Mouse (Mus musculus) heart, postnatal 0 days (tissue): ENCODE measurements around the gene A230050P20Rik. TPM values are rescaled to one million over a fixed set of nuclear protein-coding genes. Genes with fewer than 3 reads are reported as not detected.

Experiments used
- ATAC-seq: fragments of 200-750 bp; cut with Nextera tagmentation; 2 replicates; pipeline ENCODE4 v1.8.0; 2017; ENCODE audit warnings: low read depth, moderate number of reproducible peaks, moderate library complexity; ENCODE audit not compliant: insufficient read depth
- DNase-seq: peaks from one replicate; pipeline ENCODE4 v3.0.0-alpha.2; 2016; ENCODE audit warnings: low spot score
- H3K27ac ChIP-seq: fragments of 300-500 bp; sonication (generic); 2 replicates; pipeline ENCODE4 v1.5.1; 2014; ENCODE audit warnings: low read depth, mild to moderate bottlenecking
- H3K27me3 ChIP-seq: fragments of 300-500 bp; sonication (generic); 2 replicates; pipeline ENCODE4 v1.6.1; 2014; ENCODE audit warnings: low read length, mixed read lengths; ENCODE audit not compliant: control insufficient read depth, insufficient read depth
- H3K36me3 ChIP-seq: fragments of 300-500 bp; sonication (generic); replicated peaks from 2 replicates; pipeline ENCODE4 v1.6.1; 2014; ENCODE audit warnings: low read length, mixed read lengths; ENCODE audit not compliant: control insufficient read depth, insufficient read depth
- H3K4me1 ChIP-seq: fragments of 300-500 bp; sonication (generic); 2 replicates; pipeline ENCODE4 v1.6.1; 2014; ENCODE audit warnings: antibody characterized with exemption; ENCODE audit not compliant: control insufficient read depth, insufficient read depth
- H3K4me2 ChIP-seq: fragments of 300-500 bp; sonication (generic); 2 replicates; pipeline ENCODE4 v1.6.1; 2014; ENCODE audit warnings: low read depth, mild to moderate bottlenecking, low read length, moderate library complexity
- H3K4me3 ChIP-seq: fragments of 300-500 bp; sonication (generic); 2 replicates; pipeline ENCODE4 v1.5.1; 2014; ENCODE audit warnings: low read depth, low read length
- H3K9ac ChIP-seq: fragments of 300-500 bp; sonication (generic); replicated peaks from 2 replicates; pipeline ENCODE4 v1.6.1; 2014; ENCODE audit warnings: low read depth, low read length, mixed read lengths
- H3K9me3 ChIP-seq: fragments of 300-500 bp; sonication (generic); replicated peaks from 2 replicates; pipeline ENCODE4 v1.6.1; 2016; ENCODE audit warnings: low read length; ENCODE audit not compliant: control insufficient read depth
- CTCF ChIP-seq: IDR thresholded peaks from 2 replicates; pipeline ENCODE4 v1.5.1; 2016; ENCODE audit warnings: antibody characterized with exemption, control low read depth, low read depth
- EP300 ChIP-seq: IDR thresholded peaks from 2 replicates; pipeline ENCODE4 v1.6.1; 2016; ENCODE audit warnings: antibody characterized with exemption, low read depth
- WGBS: fragments of 180-500 bp; shearing (Covaris S2); extraction: QIAGEN DNeasy Blood & Tissue Kit; methylation state at CpG from one replicate; pipeline ENCODE4 v1.1.7; 2014; 5-methylcytosine and 5-hydroxymethylcytosine counted together
- polyA plus RNA-seq: library from polyadenylated mRNA; unstranded; fragments of >200 nt; fragmentation: Nextera tagmentation; extraction: Ambion mirVana; gene quantifications from 2 replicates; pipeline ENCODE4 v1.2.1, GENCODE M21; 2015
- total RNA-seq: library from RNA; depleted of rRNA; stranded (reverse); fragments of >200 nt; gene quantifications from 2 replicates; pipeline ENCODE4 v1.2.3, GENCODE M21; 2014; ENCODE audit warnings: low replicate concordance

The A230050P20Rik gene
- total and polyA plus RNA-seq, 2 experiments from 2014 or later = 5.3 to 6.8 TPM

DNA sequence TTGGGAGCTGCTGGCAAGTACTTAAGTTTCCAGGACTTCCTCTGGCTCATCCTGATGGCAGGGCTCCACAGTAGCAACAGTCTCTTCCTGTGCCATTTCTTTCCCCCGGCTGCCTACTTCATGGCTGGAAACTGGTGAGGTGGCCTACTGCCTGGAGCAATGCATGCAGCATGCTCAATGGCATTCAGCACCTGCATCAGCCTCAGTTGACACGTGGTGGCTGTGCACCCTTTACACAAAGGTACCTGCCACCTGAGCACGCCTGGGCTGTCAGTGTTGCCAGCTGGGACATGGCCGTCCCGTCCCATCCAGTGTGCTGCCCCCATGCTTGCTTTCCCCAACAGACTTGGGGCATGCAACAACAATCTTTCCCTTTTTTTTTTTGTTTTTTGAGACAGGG lies 24.6 kb downstream of the A230050P20Rik start:
- H3K4me2 ChIP-seq = no peak overlapping the region
- H3K27ac ChIP-seq = no peak overlapping the region
- ATAC-seq (no peak), DNase-seq (no peak)
- no peaks in the 10 kb centered on the region for H3K9me3 ChIP-seq
- peaks cover 77% of the 10 kb centered on the region for H3K36me3 ChIP-seq
- no peaks in the 10 kb centered on the region for H3K27me3 ChIP-seq
- peaks cover 12% of the 10 kb centered on the region for H3K4me1 ChIP-seq
- H3K9ac ChIP-seq = no peak overlapping the region
- no peak overlapping the region for H3K4me3 ChIP-seq
- TF ChIP-seq EP300 = no peak
- no peak for TF ChIP-seq CTCF
- WGBS = 59% methylated on average over 5 of the region's 5 CpGs

DNA sequence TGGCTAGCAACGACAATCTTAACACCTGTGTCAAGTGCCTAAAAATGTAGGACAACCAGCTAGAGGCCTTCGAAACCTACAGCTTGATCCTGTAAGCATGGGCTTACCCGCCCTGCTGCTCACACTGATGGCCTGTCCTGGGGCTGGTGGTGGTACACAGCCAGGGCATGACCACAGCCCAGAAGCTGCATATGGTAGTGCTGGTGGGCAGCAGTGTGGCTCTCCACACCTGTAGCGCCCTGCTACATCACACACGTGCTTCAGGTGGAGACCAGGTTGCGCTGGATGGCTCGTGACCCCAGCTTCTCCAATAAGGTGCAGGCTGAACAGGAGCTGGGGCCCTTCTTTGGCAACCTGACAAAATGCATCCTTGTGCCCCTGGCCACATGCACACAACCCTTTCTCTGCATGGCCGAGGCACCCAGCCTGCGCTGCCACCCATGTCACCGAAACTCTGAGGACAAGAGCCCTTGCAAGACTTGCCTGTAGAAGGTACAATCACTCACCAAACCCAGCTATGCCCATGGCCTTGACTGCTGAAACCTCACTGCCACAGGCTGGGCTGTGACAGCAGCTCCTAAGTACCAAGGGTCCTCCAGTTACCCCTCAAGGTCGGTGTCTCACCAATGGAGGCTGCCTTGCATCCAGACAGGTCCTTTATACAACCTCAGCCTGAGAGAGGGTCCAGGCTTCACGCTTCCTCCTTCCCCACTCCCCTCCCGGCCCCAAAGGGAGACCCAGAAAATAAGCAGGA lies 25.3 kb downstream of the A230050P20Rik start:
- Histone ChIP-seq H3K4me3 (no peak overlapping the region), H3K4me2 (no peak overlapping the region), H3K27ac (no peak overlapping the region), H3K9me3 (no peaks in the 10 kb centered on the region), H3K27me3 (no peaks in the 10 kb centered on the region), H3K36me3 (peaks cover 77% of the 10 kb centered on the region), H3K9ac (no peak overlapping the region), H3K4me1 (peaks cover 12% of the 10 kb centered on the region)
- WGBS = 85% methylated on average over 13 of the region's 13 CpGs
- no peak for ATAC-seq
- no peak for TF ChIP-seq EP300
- no peak for TF ChIP-seq CTCF
- DNase-seq = no peak

- DNase-seq (no peak), ATAC-seq (no peak)
- WGBS = 81% methylated on average over 15 of the region's 15 CpGs
- H3K4me3 ChIP-seq = no peak overlapping the region
- H3K36me3 ChIP-seq = peaks cover 75% of the 10 kb centered on the region
- no peaks in the 10 kb centered on the region for H3K9me3 ChIP-seq
- no peak overlapping the region for H3K9ac ChIP-seq
- H3K4me2 ChIP-seq = no peak overlapping the region
- TF ChIP-seq CTCF (no peak), EP300 (no peak)
- no peak overlapping the region for H3K27ac ChIP-seq
- H3K27me3 ChIP-seq = no peaks in the 10 kb centered on the region
- peaks cover 10% of the 10 kb centered on the region for H3K4me1 ChIP-seq
Measured at GRCm38 (mm10) chr9:20894629-20895028, 26.2 kb downstream of the A230050P20Rik start.

DNA sequence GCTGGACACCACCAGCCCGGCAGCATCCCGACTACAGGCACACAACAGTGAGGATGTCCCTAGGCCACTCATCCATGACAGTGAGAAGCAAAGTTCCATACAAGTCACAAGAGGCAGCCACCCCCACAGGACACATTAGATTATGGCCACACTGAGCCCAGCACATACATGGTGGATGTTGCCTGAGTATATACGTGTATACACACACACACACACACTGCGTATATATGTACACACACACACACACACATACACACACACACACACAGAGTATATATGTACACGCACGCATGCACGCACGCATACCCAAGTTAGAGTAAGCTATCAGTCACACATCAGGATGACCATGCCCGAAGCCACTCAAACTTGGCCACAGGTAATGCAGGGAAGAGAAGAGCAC lies 26.9 kb downstream of the A230050P20Rik start:
- H3K27ac ChIP-seq = no peak overlapping the region
- H3K9me3 ChIP-seq = no peaks in the 10 kb centered on the region
- no peaks in the 10 kb centered on the region for H3K27me3 ChIP-seq
- no peak overlapping the region for H3K4me2 ChIP-seq
- H3K36me3 ChIP-seq = peaks cover 68% of the 10 kb centered on the region
- TF ChIP-seq EP300 = no peak
- TF ChIP-seq CTCF = no peak
- 90% methylated on average over 9 of the region's 9 CpGs for WGBS
- H3K4me1 ChIP-seq = peaks cover 10% of the 10 kb centered on the region
- DNase-seq (no peak), ATAC-seq (no peak)
- no peak overlapping the region for H3K9ac ChIP-seq
- H3K4me3 ChIP-seq = no peak overlapping the region

GRCm38 (mm10) chr9:20897736-20898510 lies 29.5 kb downstream of the A230050P20Rik start:
- ATAC-seq = peak; percentile 36
- TF ChIP-seq CTCF (no peak), EP300 (no peak)
- 3% methylated on average over 36 of the region's 39 CpGs for WGBS
- Histone ChIP-seq H3K9ac (peak overlapping the region; percentile 95), H3K36me3 (peaks cover 42% of the 10 kb centered on the region), H3K4me3 (peak overlapping the region; percentile 93), H3K4me2 (peak overlapping the region; percentile 97), H3K4me1 (peaks cover 10% of the 10 kb centered on the region), H3K9me3 (no peaks in the 10 kb centered on the region), H3K27ac (peak overlapping the region; percentile 64), H3K27me3 (no peaks in the 10 kb centered on the region)
- DNase-seq = no peak
